Mouse (Mus musculus): ENCODE measurements around the gene Rnf149.
A peak's percentile ranks its signal among the peaks of the same experiment; 100 is the strongest.

The Rnf149 gene

GRCm38 (mm10) chr1:39576431-39577243 lies 568 bp downstream of the Rnf149 start:
- no peak for DNase-seq (ENCODE audit: extremely low read depth, low read depth)

GRCm38 (mm10) chr1:39575778-39576375 lies 1.3 kb downstream of the Rnf149 start:
- DNase-seq (ENCODE audit: extremely low read depth, low read depth), result peak; percentile 41

GRCm38 (mm10) chr1:39573890-39574289 lies 3.3 kb downstream of the Rnf149 start:
- DNase-seq (ENCODE audit: extremely low read depth, low read depth), result no peak

GRCm38 (mm10) chr1:39571653-39572052 lies 5.6 kb downstream of the Rnf149 start:
- DNase-seq (ENCODE audit: extremely low read depth, low read depth), result no peak

- no peak for DNase-seq (ENCODE audit: extremely low read depth, low read depth)
Observed at GRCm38 (mm10) chr1:39568079-39568478, 9.1 kb downstream of the Rnf149 start.

- DNase-seq (ENCODE audit: extremely low read depth, low read depth), result no peak
Observed at GRCm38 (mm10) chr1:39564603-39565002, 12.6 kb downstream of the Rnf149 start.

- no peak for DNase-seq (ENCODE audit: extremely low read depth, low read depth)
Observed at GRCm38 (mm10) chr1:39563161-39563560, 14.0 kb downstream of the Rnf149 start.

- DNase-seq (ENCODE audit: extremely low read depth, low read depth), result no peak
Observed at GRCm38 (mm10) chr1:39561920-39562319, 15.3 kb downstream of the Rnf149 start.

GRCm38 (mm10) chr1:39559009-39559408 lies 18.2 kb downstream of the Rnf149 start:
- no peak for DNase-seq (ENCODE audit: extremely low read depth, low read depth)

- no peak for DNase-seq (ENCODE audit: extremely low read depth, low read depth)
Observed at GRCm38 (mm10) chr1:39555556-39556415, 21.4 kb downstream of the Rnf149 start.

- DNase-seq (ENCODE audit: extremely low read depth, low read depth), result no peak
Observed at GRCm38 (mm10) chr1:39549831-39550230, 27.4 kb downstream of the Rnf149 start.

GRCm38 (mm10) chr1:39547238-39547637 lies 30.0 kb downstream of the Rnf149 start:
- no peak for DNase-seq (ENCODE audit: extremely low read depth, low read depth)

- no peak for DNase-seq (ENCODE audit: extremely low read depth, low read depth)
Observed at GRCm38 (mm10) chr1:39546160-39546866, 30.9 kb downstream of the Rnf149 start.

GRCm38 (mm10) chr1:39545589-39545988 lies 31.6 kb downstream of the Rnf149 start:
- no peak for DNase-seq (ENCODE audit: extremely low read depth, low read depth)

- DNase-seq (ENCODE audit: extremely low read depth, low read depth), result no peak
Observed at GRCm38 (mm10) chr1:39540592-39540991, 36.6 kb downstream of the Rnf149 start.

- DNase-seq (ENCODE audit: extremely low read depth, low read depth), result no peak
Observed at GRCm38 (mm10) chr1:39537631-39538380, 39.4 kb downstream of the Rnf149 start.

GRCm38 (mm10) chr1:39536701-39537100 lies 40.5 kb downstream of the Rnf149 start:
- DNase-seq (ENCODE audit: extremely low read depth, low read depth), result no peak

- peak; percentile 90 for DNase-seq (ENCODE audit: extremely low read depth, low read depth)
Observed at GRCm38 (mm10) chr1:39535515-39536311, 41.5 kb downstream of the Rnf149 start.

GRCm38 (mm10) chr1:39534831-39535230 lies 42.4 kb downstream of the Rnf149 start, which contains the start of gene Cnot11:
Gene Cnot11, plus strand, starts transcription at chr1:39534992.
- DNase-seq (ENCODE audit: extremely low read depth, low read depth), result no peak

- no peak for DNase-seq (ENCODE audit: extremely low read depth, low read depth)
Observed at GRCm38 (mm10) chr1:39533917-39534316, 43.3 kb downstream of the Rnf149 start.
